Mouse (Mus musculus): ENCODE results near the gene St3gal5. TPM values are rescaled to one million over a fixed set of nuclear protein-coding genes. Genes with fewer than 3 reads are reported as not detected.

Gene St3gal5
- polyA plus RNA-seq, 1 experiment = 28.3 TPM

- Histone ChIP-seq H3K4me3 (replicated peaks; ENCODE audit: extremely low read depth, low read depth, low read length) (no peak overlapping the region), H3K4me1 (ENCODE audit: control insufficient read depth, insufficient read depth, low read length) (peaks cover 7% of the 10 kb centered on the region; the same call in 1 of the 2 replicates)
- 42% methylated on average over 5 of the region's 5 CpGs for WGBS
- DNase-seq = no peak
- TF ChIP-seq CTCF (IDR thresholded peaks at IDR 0.05; ENCODE audit: insufficient read depth, low read length) = no peak
- no peak for TF ChIP-seq POLR2A (IDR thresholded peaks at IDR 0.05; ENCODE audit: borderline replicate concordance, extremely low read depth, low read depth, low read length)
Measured at GRCm38 (mm10) chr6:72203279-72203678, 105.9 kb downstream of the St3gal5 start.

Other genes starting within 250 kb of the St3gal5 start
- gene Ptcd3, start 188.8 kb upstream of the St3gal5 start, polyA plus RNA-seq (2012; rRNA removed) = 5.2 and 10.0 TPM in 2 replicates
- 9.7 and 11.6 TPM in 2 replicates for gene Polr1a, start 188.5 kb upstream of the St3gal5 start, polyA plus RNA-seq (2012; rRNA removed)
- gene Atoh8, start 138.0 kb downstream of the St3gal5 start, polyA plus RNA-seq (2012; rRNA removed) = 26.4 and 26.7 TPM in 2 replicates
- 5,575 and 7,301 TPM in 2 replicates for gene Sftpb, start 207.0 kb downstream of the St3gal5 start, polyA plus RNA-seq (2012; rRNA removed)
- 20.0 and 21.8 TPM in 2 replicates for gene Usp39, start 247.6 kb downstream of the St3gal5 start, polyA plus RNA-seq (2012; rRNA removed)
- 19.3 and 21.3 TPM in 2 replicates for gene 0610030E20Rik, start 249.7 kb downstream of the St3gal5 start, polyA plus RNA-seq (2012; rRNA removed)